Mouse (Mus musculus) brain, embryonic 14.5 days (tissue): ENCODE measurements at regions not wholly inside any gene's neighbourhood (a gene's known extent, or its start where the extent isn't known, plus 50 kb on each side); places are given as distances from the start of the nearest gene placed in this dataset.

Experiments used
- CTCF ChIP-seq: fragments of 200-500 bp; IDR thresholded peaks from 2 replicates; pipeline ENCODE4 v1.5.1; 2012; ENCODE audit warnings: inconsistent platforms, mild to moderate bottlenecking, moderate library complexity, borderline replicate concordance; ENCODE audit not compliant: insufficient read depth, insufficient read length; ENCODE audit errors: extremely low read depth
- POLR2A ChIP-seq: fragments of 200-500 bp; IDR thresholded peaks from 2 replicates; pipeline ENCODE4 v1.6.1; 2012; ENCODE audit warnings: mild to moderate bottlenecking, inconsistent platforms, borderline replicate concordance; ENCODE audit not compliant: poor library complexity, insufficient read depth, insufficient read length, severe bottlenecking; ENCODE audit errors: extremely low read depth

DNA sequence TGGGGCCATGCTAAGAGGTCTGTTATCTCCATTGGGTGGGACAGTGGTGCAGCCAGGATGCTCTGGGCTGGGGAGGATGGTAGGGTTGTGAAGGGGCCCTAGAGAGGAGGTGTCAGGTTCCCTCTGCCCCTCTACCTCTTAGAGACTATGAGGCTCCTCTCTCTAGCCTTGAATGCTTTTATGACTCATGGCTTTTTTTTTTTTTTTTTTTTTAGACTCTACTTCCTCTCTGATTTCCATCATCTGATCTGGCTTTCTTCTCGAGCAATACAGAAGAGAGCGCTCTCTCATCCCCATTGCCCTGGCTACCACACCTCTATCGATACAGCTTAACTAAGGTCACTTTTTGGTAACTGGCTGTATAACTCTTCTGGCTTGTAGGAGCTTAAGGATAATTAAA is 176.6 kb upstream of the Grik3 start:
- TF ChIP-seq CTCF (no peak), POLR2A (no peak)
